ENCODE assay signal across 11 mouse cellular contexts in genomic region chr11:113458582-113459210, GRCm38 (mm10).
DNase-seq lines count a peak whose midpoint lies in the region; ATAC-seq and TF ChIP-seq lines count a peak whose summit lies in the region.
"Had no signal": no experiment of that assay in that cellular context is flagged by ENCODE, and none has a peak within 500 bp of the region (broad histone marks: within the 10 kb centered on the region; RNA-seq: fewer than 3 reads in every experiment).

No protein-coding gene starts in this region.

- no peaks in the 10 kb centered on the region for H3K9me3 ChIP-seq in midbrain, postnatal 0 days (ENCODE audit: low read length)
- peaks cover 9% of the 10 kb centered on the region for H3K9me3 ChIP-seq in midbrain, embryonic 13.5 days
- no peaks in the 10 kb centered on the region; the same call in 1 of the 2 replicates for H3K9me3 ChIP-seq in limb, embryonic 11.5 days (ENCODE audit: control insufficient read depth, low read length)
- H3K9me3 ChIP-seq in forebrain, embryonic 15.5 days, result no peaks in the 10 kb centered on the region; the same call in 1 of the 2 replicates
- H3K9me3 ChIP-seq: embryonic facial prominence, embryonic 15.5 days had no signal

- 57% methylated on average over 15 of the region's 15 CpGs for WGBS in midbrain, postnatal 0 days
- WGBS in midbrain, embryonic 13.5 days, result 66% methylated on average over 15 of the region's 15 CpGs
- WGBS in limb, embryonic 11.5 days, result 58% methylated on average over 15 of the region's 15 CpGs
- 71% methylated on average over 15 of the region's 15 CpGs for WGBS in forebrain, embryonic 15.5 days

- DNase-seq in heart, postnatal 4 days, result peak; percentile 9
- DNase-seq in heart, postnatal 10 days, result no peak
- no peak for DNase-seq in midbrain, postnatal 0 days (ENCODE audit: low spot score)
- peak; percentile 47 for DNase-seq in limb, embryonic 11.5 days (ENCODE audit: low spot score)
- DNase-seq in thymus, postnatal 4 days, result peak; percentile 68
- DNase-seq: heart, adult 18-20 months had no signal

- H3K36me3 ChIP-seq in midbrain, postnatal 0 days (ENCODE audit: insufficient read depth, low read length), result no peaks in the 10 kb centered on the region
- no peaks in the 10 kb centered on the region for H3K36me3 ChIP-seq in midbrain, embryonic 13.5 days
- H3K36me3 ChIP-seq in limb, embryonic 11.5 days (ENCODE audit: control insufficient read depth, insufficient read depth, low read length), result no peaks in the 10 kb centered on the region
- H3K36me3 ChIP-seq in forebrain, embryonic 15.5 days, result no peaks in the 10 kb centered on the region
- H3K36me3 ChIP-seq: embryonic facial prominence, embryonic 15.5 days had no signal

- intact Hi-C loops in heart, postnatal 10 days (cut with DNase I), result no loop called here

- ATAC-seq in midbrain, postnatal 0 days (ENCODE audit: low FRiP score), result no peak
- ATAC-seq in midbrain, embryonic 13.5 days, result no peak
- ATAC-seq in limb, embryonic 11.5 days (ENCODE audit: insufficient number of reproducible peaks, low FRiP score, low TSS enrichment, low read depth), result no peak
- ATAC-seq in erythroid progenitor cell, adult 5-6 weeks (replicated peaks; ENCODE audit: low FRiP score, poor library complexity, severe bottlenecking), result no peak
- ATAC-seq in forebrain, embryonic 15.5 days (replicated peaks), result no peak
- ATAC-seq: Patski had no signal

- no peak overlapping the region for H3K27ac ChIP-seq in midbrain, postnatal 0 days (ENCODE audit: low read depth, low read length)
- H3K27ac ChIP-seq in midbrain, embryonic 13.5 days, result no peak overlapping the region
- H3K27ac ChIP-seq in limb, embryonic 11.5 days (replicated peaks; ENCODE audit: low read depth, low read length), result no peak overlapping the region
- no peak overlapping the region for H3K27ac ChIP-seq in forebrain, embryonic 15.5 days (replicated peaks)
- H3K27ac ChIP-seq: embryonic facial prominence, embryonic 15.5 days had no signal

- no peak overlapping the region for H3K9ac ChIP-seq in midbrain, postnatal 0 days (replicated peaks; ENCODE audit: low read length, poor library complexity, severe bottlenecking)
- H3K9ac ChIP-seq in midbrain, embryonic 13.5 days (replicated peaks), result no peak overlapping the region
- no peak overlapping the region for H3K9ac ChIP-seq in limb, embryonic 11.5 days (ENCODE audit: low read length)
- no peak overlapping the region for H3K9ac ChIP-seq in forebrain, embryonic 15.5 days (replicated peaks)
- H3K9ac ChIP-seq: embryonic facial prominence, embryonic 15.5 days had no signal

- TF ChIP-seq CTCF in midbrain, postnatal 0 days (IDR thresholded peaks at IDR 0.05), result peak; percentile 56

- no peaks in the 10 kb centered on the region for H3K4me1 ChIP-seq in midbrain, postnatal 0 days (ENCODE audit: insufficient read depth, low read length)
- peaks cover 4% of the 10 kb centered on the region for H3K4me1 ChIP-seq in midbrain, embryonic 13.5 days (replicated peaks)
- H3K4me1 ChIP-seq in limb, embryonic 11.5 days (ENCODE audit: control insufficient read depth, insufficient read depth, low read length), result no peaks in the 10 kb centered on the region
- no peaks in the 10 kb centered on the region for H3K4me1 ChIP-seq in forebrain, embryonic 15.5 days

- H3K27me3 ChIP-seq in midbrain, postnatal 0 days (ENCODE audit: insufficient read depth, low read length), result no peaks in the 10 kb centered on the region
- H3K27me3 ChIP-seq in midbrain, embryonic 13.5 days, result no peaks in the 10 kb centered on the region
- H3K27me3 ChIP-seq in limb, embryonic 11.5 days (ENCODE audit: control insufficient read depth, insufficient read depth, low read length), result no peaks in the 10 kb centered on the region
- no peaks in the 10 kb centered on the region for H3K27me3 ChIP-seq in forebrain, embryonic 15.5 days
- H3K27me3 ChIP-seq: embryonic facial prominence, embryonic 15.5 days; Patski had no signal

- H3K4me3 ChIP-seq in midbrain, postnatal 0 days (ENCODE audit: low read depth, low read length), result no peak overlapping the region
- H3K4me3 ChIP-seq in midbrain, embryonic 13.5 days (replicated peaks), result no peak overlapping the region
- no peak overlapping the region for H3K4me3 ChIP-seq in limb, embryonic 11.5 days (ENCODE audit: low read depth, low read length)
- H3K4me3 ChIP-seq in forebrain, embryonic 15.5 days, result no peak overlapping the region
- H3K4me3 ChIP-seq: embryonic facial prominence, embryonic 15.5 days had no signal

- no peak overlapping the region for H3K4me2 ChIP-seq in midbrain, postnatal 0 days (ENCODE audit: low read depth, low read length, poor library complexity, severe bottlenecking)
- H3K4me2 ChIP-seq in midbrain, embryonic 13.5 days (replicated peaks), result no peak overlapping the region
- H3K4me2 ChIP-seq in limb, embryonic 11.5 days (ENCODE audit: low read depth, severe bottlenecking), result no peak overlapping the region
- no peak overlapping the region for H3K4me2 ChIP-seq in forebrain, embryonic 15.5 days (replicated peaks)
- H3K4me2 ChIP-seq: embryonic facial prominence, embryonic 15.5 days had no signal

Comparison
In these comparisons a context has a peak if more than half of its experiments do, and no peak if none do; other contexts are left out.
1. DNase-seq: peak in heart, postnatal 4 days (single experiment), limb, embryonic 11.5 days (single experiment) and thymus, postnatal 4 days (single experiment); none in heart, postnatal 10 days (0 of 2) and midbrain, postnatal 0 days (single experiment).